Mouse (Mus musculus): ENCODE data around the gene Tns2. TPM values are rescaled to one million over a fixed set of nuclear protein-coding genes. Genes with fewer than 3 reads are reported as not detected.
"Not testable (repeated sequence)": the region's sequence is repeated elsewhere in the genome, so short reads cannot be mapped to it uniquely, and the experiment has no call there.

Tns2 gene
- total and polyA plus RNA-seq, 2 experiments from 2014 or later: 24.6 to 57.9 TPM

GRCm38 (mm10) chr15:102150301-102151135 is 50.3 kb downstream of the Tns2 start, which contains the start of gene Soat2:
Soat2 (plus strand) TSS chr15:102150526.
- ATAC-seq (ENCODE audit: insufficient read depth, low read depth) (peak; percentile 49), DNase-seq (ENCODE audit: low spot score) (no peak)
- TF ChIP-seq EP300 (IDR thresholded peaks at IDR 0.05; ENCODE audit: low read depth): no peak
- TF ChIP-seq CTCF (IDR thresholded peaks at IDR 0.05; ENCODE audit: low read depth): no peak
- Histone ChIP-seq H3K4me1 (ENCODE audit: control insufficient read depth, insufficient read depth) (no peaks in the 10 kb centered on the region), H3K4me3 (ENCODE audit: low read depth, low read length) (no peak within 1 kb of the TSS), H3K36me3 (replicated peaks; ENCODE audit: control insufficient read depth, insufficient read depth, low read length) (no peaks in the 10 kb centered on the region), H3K9me3 (replicated peaks; ENCODE audit: control insufficient read depth, low read length) (no peaks in the 10 kb centered on the region), H3K27ac (ENCODE audit: low read depth) (no peak within 1 kb of the TSS; the same call in 1 of the 2 replicates), H3K4me2 (ENCODE audit: low read depth, low read length) (peak within 1 kb of the TSS; percentile 26), H3K27me3 (ENCODE audit: control insufficient read depth, insufficient read depth, low read length) (peaks cover 7% of the 10 kb centered on the region; the same call in 1 of the 2 replicates), H3K9ac (replicated peaks; ENCODE audit: low read depth, low read length) (peak within 1 kb of the TSS; percentile 19; the same call in 1 of the 2 replicates)
- WGBS: 27% methylated on average over 20 of the region's 20 CpGs

DNA sequence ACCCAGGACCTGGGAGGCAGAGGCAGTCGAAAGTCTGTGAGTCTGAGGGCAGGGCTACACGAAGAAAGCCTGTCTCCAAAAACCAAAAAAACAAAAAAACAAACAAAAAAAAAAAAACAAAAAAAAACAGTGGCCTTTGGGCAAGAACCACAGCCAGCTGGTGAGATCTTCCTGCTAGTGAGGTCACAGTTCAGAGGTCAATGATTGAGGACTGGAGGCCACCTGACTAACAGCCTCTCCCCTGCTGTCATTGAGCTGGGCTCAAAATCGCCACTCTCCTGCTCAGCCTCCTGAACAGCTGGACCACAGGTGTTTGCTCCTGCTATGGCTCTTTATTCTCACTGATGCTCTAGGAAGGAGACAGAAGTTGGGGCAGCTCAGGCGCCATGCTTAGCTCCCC is 52.4 kb downstream of the Tns2 start:
- Histone ChIP-seq H3K36me3 (replicated peaks; ENCODE audit: control insufficient read depth, insufficient read depth, low read length) (no peaks in the 10 kb centered on the region), H3K9ac (replicated peaks; ENCODE audit: low read depth, low read length) (no peak overlapping the region), H3K4me2 (ENCODE audit: low read depth, low read length) (no peak overlapping the region), H3K27me3 (ENCODE audit: control insufficient read depth, insufficient read depth, low read length) (0 out of 2 replicates have a peak, but pooled peaks cover 2% of the 10 kb centered on the region), H3K4me3 (ENCODE audit: low read depth, low read length) (no peak overlapping the region), H3K27ac (ENCODE audit: low read depth) (no peak overlapping the region), H3K4me1 (ENCODE audit: control insufficient read depth, insufficient read depth) (0 out of 2 replicates have a peak, but pooled peaks cover 3% of the 10 kb centered on the region), H3K9me3 (replicated peaks; ENCODE audit: control insufficient read depth, low read length) (no peaks in the 10 kb centered on the region)
- ATAC-seq (ENCODE audit: insufficient read depth, low read depth): no peak
- 58% methylated on average over 4 of the region's 4 CpGs for WGBS
- TF ChIP-seq EP300 (IDR thresholded peaks at IDR 0.05; ENCODE audit: low read depth) (no peak), CTCF (IDR thresholded peaks at IDR 0.05; ENCODE audit: low read depth) (no peak)
- no peak for DNase-seq (ENCODE audit: low spot score)

- not testable (repeated sequence) for H3K27me3 ChIP-seq (ENCODE audit: control insufficient read depth, insufficient read depth, low read length); H3K36me3 ChIP-seq (replicated peaks; ENCODE audit: control insufficient read depth, insufficient read depth, low read length); H3K27ac ChIP-seq (ENCODE audit: low read depth); H3K4me2 ChIP-seq (ENCODE audit: low read depth, low read length); ATAC-seq (ENCODE audit: insufficient read depth, low read depth); H3K4me1 ChIP-seq (ENCODE audit: control insufficient read depth, insufficient read depth); DNase-seq (ENCODE audit: low spot score); H3K9me3 ChIP-seq (replicated peaks; ENCODE audit: control insufficient read depth, low read length); H3K9ac ChIP-seq (replicated peaks; ENCODE audit: low read depth, low read length); H3K4me3 ChIP-seq (ENCODE audit: low read depth, low read length)
- WGBS: 87% methylated on average over 6 of the region's 6 CpGs
Observed at GRCm38 (mm10) chr15:102155006-102155405, 54.8 kb downstream of the Tns2 start.

- Histone ChIP-seq H3K9ac (replicated peaks; ENCODE audit: low read depth, low read length) (no peak overlapping the region), H3K9me3 (replicated peaks; ENCODE audit: control insufficient read depth, low read length) (no peaks in the 10 kb centered on the region), H3K27ac (ENCODE audit: low read depth) (no peak overlapping the region), H3K36me3 (replicated peaks; ENCODE audit: control insufficient read depth, insufficient read depth, low read length) (no peaks in the 10 kb centered on the region), H3K4me1 (ENCODE audit: control insufficient read depth, insufficient read depth) (0 out of 2 replicates have a peak, but pooled peaks cover 3% of the 10 kb centered on the region), H3K27me3 (ENCODE audit: control insufficient read depth, insufficient read depth, low read length) (no peaks in the 10 kb centered on the region), H3K4me2 (ENCODE audit: low read depth, low read length) (no peak overlapping the region), H3K4me3 (ENCODE audit: low read depth, low read length) (no peak overlapping the region)
- 42% methylated on average over 20 of the region's 20 CpGs for WGBS
- DNase-seq (ENCODE audit: low spot score) (no peak), ATAC-seq (ENCODE audit: insufficient read depth, low read depth) (no peak)
- no peak for TF ChIP-seq CTCF (IDR thresholded peaks at IDR 0.05; ENCODE audit: low read depth)
- TF ChIP-seq EP300 (IDR thresholded peaks at IDR 0.05; ENCODE audit: low read depth): no peak
Observed at GRCm38 (mm10) chr15:102156836-102157235, 56.6 kb downstream of the Tns2 start.

- Histone ChIP-seq H3K9me3 (replicated peaks; ENCODE audit: control insufficient read depth, low read length) (no peaks in the 10 kb centered on the region), H3K36me3 (replicated peaks; ENCODE audit: control insufficient read depth, insufficient read depth, low read length) (no peaks in the 10 kb centered on the region), H3K27ac (ENCODE audit: low read depth) (no peak overlapping the region), H3K4me3 (ENCODE audit: low read depth, low read length) (no peak overlapping the region), H3K9ac (replicated peaks; ENCODE audit: low read depth, low read length) (no peak overlapping the region), H3K4me2 (ENCODE audit: low read depth, low read length) (no peak overlapping the region), H3K4me1 (ENCODE audit: control insufficient read depth, insufficient read depth) (0 out of 2 replicates have a peak, but pooled peaks cover 3% of the 10 kb centered on the region), H3K27me3 (ENCODE audit: control insufficient read depth, insufficient read depth, low read length) (no peaks in the 10 kb centered on the region)
- TF ChIP-seq CTCF (IDR thresholded peaks at IDR 0.05; ENCODE audit: low read depth) (no peak), EP300 (IDR thresholded peaks at IDR 0.05; ENCODE audit: low read depth) (no peak)
- DNase-seq (ENCODE audit: low spot score) (no peak), ATAC-seq (ENCODE audit: insufficient read depth, low read depth) (no peak)
- 50% methylated on average over 26 of the region's 27 CpGs for WGBS
Observed at GRCm38 (mm10) chr15:102160415-102161060, 60.3 kb downstream of the Tns2 start.

Data from heart, postnatal 0 days (tissue).